Mouse (Mus musculus) ES-Bruce4 (cell line): Measurements from ENCODE around the gene Pilrb1.

ENCODE experiments used
- CTCF ChIP-seq: IDR thresholded peaks from one replicate; pipeline ENCODE4 v1.8.1; 2011; ENCODE audit warnings: low read depth, low read length
- EP300 ChIP-seq: IDR thresholded peaks from 2 replicates; pipeline ENCODE4 v1.6.1; 2011; ENCODE audit warnings: low read depth, low read length; ENCODE audit not compliant: insufficient read depth
- POLR2A ChIP-seq: IDR thresholded peaks from one replicate; pipeline ENCODE4 v1.8.1; 2011; ENCODE audit warnings: low read length; ENCODE audit not compliant: insufficient read depth

- TF ChIP-seq POLR2A = no peak
- TF ChIP-seq CTCF = no peak
- TF ChIP-seq EP300 = no peak
Observed at GRCm38 (mm10) chr5:137822602-137823001, 35.3 kb downstream of the Pilrb1 start.
